Mouse (Mus musculus) brain, embryonic 14.5 days (tissue): ENCODE data around the gene Ptpra. TPM values are rescaled to one million over a fixed set of nuclear protein-coding genes. Genes with fewer than 3 reads are reported as not detected.

Experiments
- DNase-seq: peaks from one replicate; pipeline ENCODE4 v3.0.0-alpha.2; 2011; ENCODE audit warnings: low read depth
- CTCF ChIP-seq: fragments of 200-500 bp; IDR thresholded peaks from 2 replicates; pipeline ENCODE4 v1.5.1; 2012; ENCODE audit warnings: inconsistent platforms, mild to moderate bottlenecking, moderate library complexity, borderline replicate concordance; ENCODE audit not compliant: insufficient read depth, insufficient read length; ENCODE audit errors: extremely low read depth
- POLR2A ChIP-seq: fragments of 200-500 bp; IDR thresholded peaks from 2 replicates; pipeline ENCODE4 v1.6.1; 2012; ENCODE audit warnings: mild to moderate bottlenecking, inconsistent platforms, borderline replicate concordance; ENCODE audit not compliant: poor library complexity, insufficient read depth, insufficient read length, severe bottlenecking; ENCODE audit errors: extremely low read depth
- polyA plus RNA-seq: library from polyadenylated mRNA; depleted of rRNA; stranded (reverse); fragments of >200 nt; gene quantifications from 2 replicates; pipeline ENCODE4 v1.2.3, GENCODE M21; 2012; rRNA removed

Ptpra gene
- polyA plus RNA-seq, 1 experiment: 127 TPM

GRCm38 (mm10) chr2:130595596-130595995 is 145.5 kb downstream of the Ptpra start:
- no peak for TF ChIP-seq POLR2A
- no peak for TF ChIP-seq CTCF
- DNase-seq: no peak

GRCm38 (mm10) chr2:130597601-130598010 is 147.5 kb downstream of the Ptpra start:
- no peak for TF ChIP-seq POLR2A
- TF ChIP-seq CTCF: peak; percentile 70; the same call in 1 of the 2 replicates
- peak; percentile 63 for DNase-seq

GRCm38 (mm10) chr2:130598399-130598798 is 148.3 kb downstream of the Ptpra start:
- TF ChIP-seq CTCF: no peak
- TF ChIP-seq POLR2A: no peak

GRCm38 (mm10) chr2:130602195-130602594 is 152.1 kb downstream of the Ptpra start:
- TF ChIP-seq POLR2A: no peak
- no peak for TF ChIP-seq CTCF
- no peak for DNase-seq

More at GRCm38 (mm10) chr2:130598399-130598798, 148.3 kb downstream of the Ptpra start:
- no peak for DNase-seq

Other genes starting within 250 kb of the Ptpra start
- gene Nop56, start 175.8 kb upstream of the Ptpra start, polyA plus RNA-seq: 213 and 300 TPM in 2 replicates
- gene Idh3b, start 165.7 kb upstream of the Ptpra start, polyA plus RNA-seq: 162 and 203 TPM in 2 replicates
- gene Ebf4, start 155.1 kb upstream of the Ptpra start, polyA plus RNA-seq: 24.3 and 24.9 TPM in 2 replicates
- gene Cpxm1, start 52.7 kb upstream of the Ptpra start, polyA plus RNA-seq: 15.4 and 24.0 TPM in 2 replicates
- gene Gm28372, start 45.0 kb upstream of the Ptpra start, polyA plus RNA-seq: not detected in 2 replicates
- not detected in 2 replicates for gene 1700020A23Rik, start 45.0 kb upstream of the Ptpra start, polyA plus RNA-seq
- gene Tmem239, start 43.8 kb upstream of the Ptpra start, polyA plus RNA-seq: not detected in 2 replicates
- gene Vps16, start 25.9 kb upstream of the Ptpra start, polyA plus RNA-seq: 114 and 169 TPM in 2 replicates
- gene Pced1a, start 25.6 kb upstream of the Ptpra start, polyA plus RNA-seq: 32.5 and 36.9 TPM in 2 replicates
- 63.1 and 70.8 TPM in 2 replicates for gene Mrps26, start 113.5 kb downstream of the Ptpra start, polyA plus RNA-seq
- 0.19 and 0.61 TPM in 2 replicates for gene Oxt, start 125.9 kb downstream of the Ptpra start, polyA plus RNA-seq
- 3.9 and 7.1 TPM in 2 replicates for gene Avp, start 132.3 kb downstream of the Ptpra start, polyA plus RNA-seq
- gene Fastkd5, start 179.7 kb downstream of the Ptpra start, polyA plus RNA-seq: 4.6 and 5.6 TPM in 2 replicates
- 10.3 and 11.6 TPM in 2 replicates for gene Ubox5, start 179.8 kb downstream of the Ptpra start, polyA plus RNA-seq
- 28.7 and 32.7 TPM in 2 replicates for gene Lzts3, start 192.5 kb downstream of the Ptpra start, polyA plus RNA-seq
- gene Ddrgk1, start 214.4 kb downstream of the Ptpra start, polyA plus RNA-seq: 42.4 and 47.8 TPM in 2 replicates
- 91.6 and 118 TPM in 2 replicates for gene Itpa, start 217.3 kb downstream of the Ptpra start, polyA plus RNA-seq
- 1.9 and 2.2 TPM in 2 replicates for gene Slc4a11, start 247.2 kb downstream of the Ptpra start, polyA plus RNA-seq